Mouse (Mus musculus) lung, adult 2 months (tissue): ENCODE measurements around the gene Gnl3l.

Experiments
- CTCF ChIP-seq: fragments of 200-500 bp; IDR thresholded peaks from 2 replicates; pipeline ENCODE4 v1.5.1; 2011; ENCODE audit warnings: mild to moderate bottlenecking, low read length, control low read depth; ENCODE audit not compliant: insufficient read depth
- POLR2A ChIP-seq: fragments of 200-500 bp; IDR thresholded peaks from 2 replicates; pipeline ENCODE4 v1.6.1; 2011; ENCODE audit warnings: low read depth, mild to moderate bottlenecking, control low read depth, low read length, borderline replicate concordance; ENCODE audit errors: extremely low read depth

GRCm38 (mm10) chrX:150975424-150975823, 41.7 kb downstream of the Gnl3l start:
- TF ChIP-seq POLR2A (no peak), CTCF (no peak)
